Mouse (Mus musculus): ENCODE results near the gene Zfp536. TPM values are rescaled to one million over a fixed set of nuclear protein-coding genes. Genes with fewer than 3 reads are reported as not detected.

Gene Zfp536
- polyA plus RNA-seq, 1 experiment: 0.81 TPM

DNA sequence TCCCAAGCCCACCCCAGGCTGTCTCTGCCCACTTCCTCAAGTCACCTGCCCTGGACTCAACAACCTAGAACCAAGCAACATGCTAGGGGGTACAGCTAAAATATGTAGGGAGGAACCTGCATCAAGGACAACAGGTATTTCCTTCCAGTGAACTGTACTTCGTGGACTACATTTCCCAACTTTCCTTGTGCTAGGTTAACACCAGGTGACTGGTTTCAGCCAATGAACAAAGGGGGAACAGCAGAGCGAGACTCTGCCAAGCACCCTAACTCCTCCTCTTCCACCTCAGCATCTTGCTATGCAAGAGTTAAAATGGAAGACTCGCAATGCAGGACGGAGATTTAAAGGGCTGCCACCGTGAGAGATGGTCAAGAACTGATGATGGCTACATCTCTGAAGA, 274.6 kb downstream of the Zfp536 start:
- no peaks in the 10 kb centered on the region for H3K27me3 ChIP-seq (ENCODE audit: control insufficient read depth, insufficient read depth, low read length)
- no peak overlapping the region for H3K27ac ChIP-seq (ENCODE audit: insufficient read depth, low read depth, low read length)
- H3K4me3 ChIP-seq (ENCODE audit: low read depth, low read length): no peak overlapping the region
- no peak for TF ChIP-seq POLR2A (IDR thresholded peaks at IDR 0.05; ENCODE audit: low read depth, low read length)
- TF ChIP-seq CTCF (IDR thresholded peaks at IDR 0.05; ENCODE audit: extremely low read depth, insufficient read length, insufficient replicate concordance, low read depth, low read length): no peak
- H3K4me1 ChIP-seq (ENCODE audit: control insufficient read depth, insufficient read depth, insufficient read length, low read length): no peaks in the 10 kb centered on the region
- H3K36me3 ChIP-seq (ENCODE audit: control insufficient read depth, insufficient read depth, low read length): no peaks in the 10 kb centered on the region
- whole genome bisulfite sequencing: 61% methylated on average over 5 of the region's 5 CpGs

- Histone ChIP-seq H3K4me1 (ENCODE audit: control insufficient read depth, insufficient read depth, insufficient read length, low read length) (no peaks in the 10 kb centered on the region), H3K4me3 (ENCODE audit: low read depth, low read length) (no peak overlapping the region), H3K27me3 (ENCODE audit: control insufficient read depth, insufficient read depth, low read length) (no peaks in the 10 kb centered on the region), H3K27ac (ENCODE audit: insufficient read depth, low read depth, low read length) (no peak overlapping the region), H3K36me3 (ENCODE audit: control insufficient read depth, insufficient read depth, low read length) (no peaks in the 10 kb centered on the region)
- TF ChIP-seq CTCF (IDR thresholded peaks at IDR 0.05; ENCODE audit: extremely low read depth, insufficient read length, insufficient replicate concordance, low read depth, low read length) (no peak), POLR2A (IDR thresholded peaks at IDR 0.05; ENCODE audit: low read depth, low read length) (no peak)
- WGBS: 58% methylated on average over 9 of the region's 9 CpGs
Observed at GRCm38 (mm10) chr7:37496491-37496890, 276.9 kb downstream of the Zfp536 start.

GRCm38 (mm10) chr7:37490312-37490711, 283.1 kb downstream of the Zfp536 start:
- Histone ChIP-seq H3K4me1 (ENCODE audit: control insufficient read depth, insufficient read depth, insufficient read length, low read length) (no peaks in the 10 kb centered on the region), H3K27me3 (ENCODE audit: control insufficient read depth, insufficient read depth, low read length) (no peaks in the 10 kb centered on the region), H3K4me3 (ENCODE audit: low read depth, low read length) (no peak overlapping the region), H3K27ac (ENCODE audit: insufficient read depth, low read depth, low read length) (no peak overlapping the region), H3K36me3 (ENCODE audit: control insufficient read depth, insufficient read depth, low read length) (no peaks in the 10 kb centered on the region)
- 64% methylated on average over 5 of the region's 5 CpGs for WGBS
- TF ChIP-seq CTCF (IDR thresholded peaks at IDR 0.05; ENCODE audit: extremely low read depth, insufficient read length, insufficient replicate concordance, low read depth, low read length) (no peak), POLR2A (IDR thresholded peaks at IDR 0.05; ENCODE audit: low read depth, low read length) (no peak)

- TF ChIP-seq CTCF (IDR thresholded peaks at IDR 0.05; ENCODE audit: extremely low read depth, insufficient read length, insufficient replicate concordance, low read depth, low read length): no peak
- no peak for TF ChIP-seq POLR2A (IDR thresholded peaks at IDR 0.05; ENCODE audit: low read depth, low read length)
- no peaks in the 10 kb centered on the region for H3K27me3 ChIP-seq (ENCODE audit: control insufficient read depth, insufficient read depth, low read length)
- WGBS: 43% methylated on average over 3 of the region's 3 CpGs
Observed at GRCm38 (mm10) chr7:37484946-37485345, 288.5 kb downstream of the Zfp536 start.

DNA sequence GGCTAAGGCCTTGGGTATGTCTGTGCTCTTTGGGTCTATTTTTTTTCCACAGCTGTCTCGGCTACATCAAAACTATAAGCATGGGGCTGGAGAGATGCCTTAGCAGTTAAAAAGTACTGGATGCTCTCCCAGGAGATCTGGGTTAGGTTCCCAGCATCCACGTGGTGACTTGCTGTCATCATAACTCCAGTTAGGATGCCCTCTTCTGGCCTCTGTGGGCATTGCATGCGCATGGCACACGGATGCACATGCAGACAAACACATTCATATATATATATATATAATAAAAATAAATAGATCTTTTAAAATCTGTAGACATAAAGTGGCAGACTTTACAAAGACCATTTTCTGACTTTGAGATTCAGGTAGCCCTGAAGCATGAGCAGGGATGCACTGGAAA, 290.9 kb downstream of the Zfp536 start:
- TF ChIP-seq POLR2A (IDR thresholded peaks at IDR 0.05; ENCODE audit: low read depth, low read length) (no peak), CTCF (IDR thresholded peaks at IDR 0.05; ENCODE audit: extremely low read depth, insufficient read length, insufficient replicate concordance, low read depth, low read length) (no peak)
- no peak overlapping the region for H3K4me3 ChIP-seq (ENCODE audit: low read depth, low read length)
- no peaks in the 10 kb centered on the region for H3K36me3 ChIP-seq (ENCODE audit: control insufficient read depth, insufficient read depth, low read length)
- no peaks in the 10 kb centered on the region for H3K27me3 ChIP-seq (ENCODE audit: control insufficient read depth, insufficient read depth, low read length)
- WGBS: 78% methylated on average over 4 of the region's 4 CpGs
- no peak overlapping the region for H3K27ac ChIP-seq (ENCODE audit: insufficient read depth, low read depth, low read length)
- no peaks in the 10 kb centered on the region for H3K4me1 ChIP-seq (ENCODE audit: control insufficient read depth, insufficient read depth, insufficient read length, low read length)

More at GRCm38 (mm10) chr7:37484946-37485345, 288.5 kb downstream of the Zfp536 start:
- Histone ChIP-seq H3K4me1 (ENCODE audit: control insufficient read depth, insufficient read depth, insufficient read length, low read length) (no peaks in the 10 kb centered on the region), H3K36me3 (ENCODE audit: control insufficient read depth, insufficient read depth, low read length) (no peaks in the 10 kb centered on the region), H3K27ac (ENCODE audit: insufficient read depth, low read depth, low read length) (no peak overlapping the region), H3K4me3 (ENCODE audit: low read depth, low read length) (no peak overlapping the region)

- no peak overlapping the region for H3K27ac ChIP-seq (ENCODE audit: insufficient read depth, low read depth, low read length)
- WGBS: 80% methylated on average over 6 of the region's 6 CpGs
- H3K27me3 ChIP-seq (ENCODE audit: control insufficient read depth, insufficient read depth, low read length): no peaks in the 10 kb centered on the region
- no peaks in the 10 kb centered on the region for H3K36me3 ChIP-seq (ENCODE audit: control insufficient read depth, insufficient read depth, low read length)
- TF ChIP-seq POLR2A (IDR thresholded peaks at IDR 0.05; ENCODE audit: low read depth, low read length): no peak
- no peak for TF ChIP-seq CTCF (IDR thresholded peaks at IDR 0.05; ENCODE audit: extremely low read depth, insufficient read length, insufficient replicate concordance, low read depth, low read length)
- H3K4me3 ChIP-seq (ENCODE audit: low read depth, low read length): no peak overlapping the region
- H3K4me1 ChIP-seq (ENCODE audit: control insufficient read depth, insufficient read depth, insufficient read length, low read length): no peaks in the 10 kb centered on the region
Observed at GRCm38 (mm10) chr7:37481165-37481564, 292.3 kb downstream of the Zfp536 start.

GRCm38 (mm10) chr7:37477309-37477708, 296.1 kb downstream of the Zfp536 start:
- H3K27me3 ChIP-seq (ENCODE audit: control insufficient read depth, insufficient read depth, low read length): no peaks in the 10 kb centered on the region
- H3K36me3 ChIP-seq (ENCODE audit: control insufficient read depth, insufficient read depth, low read length): no peaks in the 10 kb centered on the region
- H3K27ac ChIP-seq (ENCODE audit: insufficient read depth, low read depth, low read length): no peak overlapping the region
- no peaks in the 10 kb centered on the region for H3K4me1 ChIP-seq (ENCODE audit: control insufficient read depth, insufficient read depth, insufficient read length, low read length)
- no peak for TF ChIP-seq CTCF (IDR thresholded peaks at IDR 0.05; ENCODE audit: extremely low read depth, insufficient read length, insufficient replicate concordance, low read depth, low read length)
- no peak for TF ChIP-seq POLR2A (IDR thresholded peaks at IDR 0.05; ENCODE audit: low read depth, low read length)
- 83% methylated on average over 5 of the region's 5 CpGs for WGBS
- no peak overlapping the region for H3K4me3 ChIP-seq (ENCODE audit: low read depth, low read length)

GRCm38 (mm10) chr7:37475485-37475884, 298.0 kb downstream of the Zfp536 start:
- Histone ChIP-seq H3K4me1 (ENCODE audit: control insufficient read depth, insufficient read depth, insufficient read length, low read length) (no peaks in the 10 kb centered on the region), H3K27ac (ENCODE audit: insufficient read depth, low read depth, low read length) (no peak overlapping the region), H3K4me3 (ENCODE audit: low read depth, low read length) (no peak overlapping the region), H3K27me3 (ENCODE audit: control insufficient read depth, insufficient read depth, low read length) (no peaks in the 10 kb centered on the region), H3K36me3 (ENCODE audit: control insufficient read depth, insufficient read depth, low read length) (no peaks in the 10 kb centered on the region)
- WGBS: 65% methylated on average over 2 of the region's 2 CpGs
- TF ChIP-seq CTCF (IDR thresholded peaks at IDR 0.05; ENCODE audit: extremely low read depth, insufficient read length, insufficient replicate concordance, low read depth, low read length): no peak
- no peak for TF ChIP-seq POLR2A (IDR thresholded peaks at IDR 0.05; ENCODE audit: low read depth, low read length)
